Mouse (Mus musculus) fat pad, adult 2 months (tissue): ENCODE measurements around the gene Zfp595.
A peak's percentile ranks its signal among the peaks of the same experiment; 100 is the strongest.
"Not testable (repeated sequence)": the region's sequence is repeated elsewhere in the genome, so short reads cannot be mapped to it uniquely, and the experiment has no call there.

Experiments
- DNase-seq: peaks from one replicate; pipeline ENCODE4 v3.0.0-alpha.2; 2011; ENCODE audit warnings: low read depth, low spot score; ENCODE audit errors: extremely low read depth

Gene Zfp595

DNA sequence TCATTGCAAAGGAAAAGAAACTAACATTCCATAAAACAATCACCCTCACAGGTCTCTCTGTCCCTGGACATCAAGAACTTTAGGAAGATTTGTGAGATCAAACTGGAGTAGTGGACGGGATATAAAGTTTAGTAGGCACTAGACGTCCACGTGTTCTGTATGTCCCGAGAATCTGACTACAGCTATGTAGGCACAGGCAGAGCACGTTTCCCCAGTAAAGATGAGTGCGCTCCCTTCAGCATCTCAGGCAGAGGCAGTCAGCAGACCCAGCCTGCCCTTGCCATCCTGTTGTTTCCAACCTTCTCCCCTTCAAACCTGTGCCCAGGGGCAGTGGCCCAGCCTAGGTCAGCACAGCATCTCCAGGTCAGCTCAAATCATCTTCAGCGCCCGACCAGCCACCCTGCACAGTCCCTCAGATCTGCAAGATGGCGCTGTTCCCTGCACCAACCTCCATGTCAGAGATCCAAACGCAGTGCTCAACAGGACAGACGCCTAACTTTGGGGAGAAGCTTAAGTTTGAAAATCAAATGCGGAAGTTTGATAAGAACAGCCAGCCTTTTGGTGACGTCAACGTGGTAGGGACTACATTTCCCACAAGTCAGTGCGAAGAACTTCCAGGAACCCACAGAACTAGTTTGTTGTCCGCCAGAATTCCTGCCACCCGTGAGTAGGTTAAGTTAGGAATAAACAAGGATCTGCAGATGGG is at the start of gene Zfp595:
Zfp595 (minus strand) TSS at position 552 of the 706 bp plus-strand sequence.
- peak; percentile 45 for DNase-seq

DNA sequence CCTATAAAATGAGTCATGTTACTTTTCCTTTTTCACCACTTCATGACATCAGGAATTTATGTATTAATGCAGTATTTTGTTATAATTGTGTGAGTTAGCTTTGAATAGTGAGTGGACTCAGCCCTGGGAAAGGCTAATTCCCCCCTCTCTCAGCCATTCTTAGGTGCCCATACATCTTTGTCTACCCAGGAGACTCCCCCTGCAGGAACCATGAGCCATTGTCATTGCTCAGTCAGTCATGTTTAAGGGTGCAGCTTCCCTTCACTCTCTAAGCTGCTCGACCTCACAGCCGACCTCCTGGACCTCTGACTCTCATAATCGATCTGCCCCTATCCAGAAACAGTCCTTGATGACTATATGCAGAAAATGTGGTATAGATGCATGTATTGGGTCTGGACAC is 43.9 kb upstream of the Zfp595 start:
- not testable (repeated sequence) for DNase-seq

DNA sequence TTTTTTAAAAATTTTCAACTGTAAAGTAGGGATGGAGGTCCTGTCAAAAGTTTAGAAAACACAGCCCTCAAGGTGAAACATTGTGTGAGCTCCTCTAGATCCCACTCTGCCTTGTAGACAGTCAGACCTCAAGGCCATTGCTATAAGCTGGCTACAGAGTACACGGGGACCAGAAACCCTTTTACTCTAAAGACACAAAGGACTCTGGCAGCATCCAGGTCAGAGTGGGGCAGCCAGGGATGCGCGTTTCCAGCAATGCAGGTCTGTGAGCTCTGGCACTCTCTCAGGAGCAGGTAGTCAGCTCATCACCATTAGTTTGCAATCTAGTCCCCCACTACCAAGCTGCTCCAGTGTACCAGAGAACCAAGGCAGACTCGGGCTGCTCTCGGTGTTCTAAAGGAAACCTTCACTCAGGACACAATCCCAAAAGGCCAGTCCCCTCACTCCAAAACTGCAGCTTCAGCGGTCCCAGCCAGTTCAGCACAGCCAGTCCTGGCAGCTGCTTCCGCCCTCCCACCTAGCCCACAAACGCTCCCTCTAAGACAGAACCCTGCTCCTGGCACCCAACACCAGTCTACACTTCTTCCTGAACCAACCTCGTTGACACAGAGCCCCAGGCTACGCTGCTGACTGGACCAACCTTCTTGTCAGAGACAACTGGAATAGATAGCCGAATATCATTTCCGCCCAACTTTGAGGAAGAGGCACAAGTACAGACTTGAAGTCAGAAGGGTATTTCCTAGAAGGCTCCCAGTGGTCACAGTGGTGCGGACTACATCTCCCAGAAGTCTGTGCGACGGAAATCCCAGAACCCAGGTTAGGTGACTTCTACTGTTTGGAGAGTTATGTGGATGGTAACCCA is 42.9 kb upstream of the Zfp595 start, which contains the start of the genes Gm28041 and Zfp456:
Gm28041 (minus strand) TSS at position 684 of the 862 bp plus-strand sequence.
Zfp456 (minus strand) TSS at position 761 of the 862 bp plus-strand sequence.
- not testable (repeated sequence) for DNase-seq

DNA sequence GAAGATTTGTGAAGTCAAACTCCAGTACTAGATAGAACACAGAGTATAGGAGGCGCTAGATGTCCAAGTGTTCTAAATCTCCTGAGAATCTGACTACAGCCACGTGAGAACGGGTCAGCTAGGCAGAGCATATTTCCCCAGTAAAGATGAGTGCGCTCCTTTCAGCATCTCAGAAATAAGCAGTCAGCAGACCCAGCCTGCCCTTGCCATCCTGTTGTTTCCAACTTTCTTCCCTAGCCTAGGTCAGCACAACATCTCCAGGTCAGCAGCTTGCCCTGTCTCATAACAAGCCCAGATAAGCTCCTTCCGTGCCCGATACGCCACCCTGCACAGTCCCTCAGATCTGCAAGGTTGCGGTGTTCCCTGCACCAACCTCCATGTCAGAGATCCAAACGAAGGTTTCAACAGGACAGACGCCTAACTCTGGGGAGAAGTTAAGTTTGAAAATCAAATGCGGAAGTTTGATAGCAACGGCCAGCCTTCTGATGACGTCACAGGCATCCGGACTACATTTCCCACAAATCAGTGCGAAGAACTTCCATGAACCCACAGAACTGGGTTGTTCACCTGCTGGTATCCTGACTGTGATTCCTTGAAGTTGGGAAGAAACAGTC is 27.9 kb upstream of the Zfp595 start, which contains the start of the genes Gm28044 and Zfp953:
Gm28044 (minus strand) TSS at position 406 of the 614 bp plus-strand sequence.
Zfp953 (minus strand) TSS at position 475 of the 614 bp plus-strand sequence.
- peak; percentile 54 for DNase-seq

DNA sequence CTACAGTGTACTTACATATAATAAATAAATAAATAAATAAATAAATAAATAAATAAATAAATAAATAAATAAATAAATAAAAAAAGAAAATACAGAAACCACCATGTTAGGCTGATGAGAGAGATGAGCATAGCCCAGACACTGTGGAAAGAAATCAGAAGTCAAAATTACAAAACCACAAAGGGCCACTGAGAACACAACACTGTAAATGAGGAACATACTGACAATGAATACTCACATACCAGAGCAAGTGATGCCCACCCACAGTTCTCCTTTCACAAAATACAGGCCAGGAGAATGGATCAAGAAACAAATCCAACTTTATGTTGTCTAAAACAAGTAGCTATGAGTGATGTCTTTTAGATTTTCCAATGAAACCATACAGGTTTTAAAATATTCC is 19.5 kb upstream of the Zfp595 start:
- DNase-seq: no peak

DNA sequence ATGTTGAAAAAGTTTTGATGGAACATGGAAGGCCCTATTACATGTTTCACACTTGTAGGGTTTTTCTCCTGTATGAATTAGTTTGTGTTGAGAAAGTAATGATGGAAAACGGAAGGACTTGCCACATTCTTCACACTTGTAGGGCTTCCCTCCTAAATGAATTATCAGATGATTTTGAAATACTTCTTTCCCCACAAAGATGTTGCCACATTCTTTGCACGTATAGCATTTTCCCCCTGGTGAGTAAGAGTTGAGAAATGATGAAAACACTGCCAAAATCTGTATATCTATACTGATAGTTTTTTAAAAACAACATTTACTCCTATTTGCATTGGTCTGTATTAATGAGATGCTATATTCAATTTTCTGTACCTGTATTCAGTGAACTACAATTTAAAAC is 11.1 kb upstream of the Zfp595 start:
- DNase-seq: no peak

DNA sequence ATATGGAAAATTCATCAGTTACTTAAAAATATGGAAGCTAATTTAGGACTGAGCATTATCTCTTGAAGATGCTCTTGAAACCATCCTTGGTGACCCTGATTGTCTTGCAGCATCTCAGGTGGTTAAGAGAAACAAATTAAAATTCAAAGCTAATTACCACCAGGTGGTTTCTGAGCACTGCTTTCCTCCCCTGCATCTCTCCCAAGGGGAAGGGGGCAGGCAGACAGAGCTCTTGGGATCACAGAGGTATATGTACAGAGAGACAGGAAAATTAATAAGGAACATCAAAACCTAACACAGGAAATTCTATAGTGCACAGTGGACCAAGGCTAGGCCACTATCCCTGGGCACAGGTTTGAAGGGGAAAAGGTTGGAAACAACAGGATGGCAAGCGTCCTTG is 507 bp upstream of the Zfp595 start:
- DNase-seq: no peak

DNA sequence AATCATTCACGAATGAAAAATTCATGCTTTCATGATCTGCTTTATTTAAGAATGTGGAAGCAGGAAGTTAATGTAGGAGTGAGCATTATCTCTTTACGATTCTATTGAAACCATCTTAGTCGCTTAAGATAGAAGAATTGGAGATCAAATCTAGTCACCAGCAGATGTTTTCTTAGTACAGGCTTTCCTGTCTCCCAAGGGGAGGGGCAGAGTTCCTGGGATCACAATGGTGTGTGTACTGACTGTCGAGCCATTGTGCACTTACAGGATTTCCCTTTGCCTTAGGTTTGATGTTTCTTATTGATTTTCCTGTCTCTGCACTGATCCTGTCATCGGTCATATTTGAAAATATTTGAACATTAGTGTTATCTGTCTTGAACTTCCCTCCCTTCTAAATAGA is 25.7 kb downstream of the Zfp595 start:
- DNase-seq: no peak

DNA sequence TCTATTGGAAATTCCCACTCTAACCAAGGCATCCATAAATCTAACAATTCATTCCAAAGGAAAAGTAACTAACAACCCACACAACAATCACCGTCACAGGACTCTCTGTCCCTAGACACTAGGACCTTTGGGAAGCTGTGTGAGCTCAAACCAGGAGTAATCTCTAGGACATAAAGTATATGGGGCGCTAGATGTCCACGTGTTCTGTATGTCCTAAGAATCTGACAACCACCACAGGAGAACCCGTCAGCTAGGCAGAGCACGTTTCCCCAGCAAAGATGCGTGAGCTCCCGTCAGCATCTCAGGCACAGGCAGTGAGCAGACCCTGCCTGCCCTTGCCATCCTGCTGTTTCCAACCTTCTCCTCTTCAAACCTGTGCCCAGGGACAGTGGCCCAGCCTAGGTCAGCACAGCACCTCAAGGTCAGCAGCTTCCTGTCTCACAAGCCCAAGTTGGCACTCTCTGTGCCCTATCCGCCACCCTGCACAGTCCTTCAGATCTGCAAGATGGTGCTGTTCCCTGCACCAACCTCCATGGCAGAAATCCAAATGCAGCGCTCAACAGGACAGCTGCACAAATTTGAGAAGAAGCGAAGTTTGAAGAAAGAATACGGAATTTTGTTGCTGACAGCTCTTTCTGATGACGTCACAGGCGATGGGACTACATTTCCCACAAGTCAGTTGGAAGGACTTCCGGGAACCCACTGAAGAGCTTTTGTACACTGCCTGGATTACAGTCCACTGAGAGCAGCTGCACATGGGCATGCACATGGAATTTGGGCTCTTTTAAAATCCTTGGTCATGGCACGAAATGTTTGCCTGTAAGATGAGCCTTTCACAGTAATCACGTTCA is 26.3 kb downstream of the Zfp595 start, which contains the start of gene Zfp457:
Zfp457 (minus strand) TSS at position 664 of the 851 bp plus-strand sequence.
- DNase-seq: peak; percentile 36

DNA sequence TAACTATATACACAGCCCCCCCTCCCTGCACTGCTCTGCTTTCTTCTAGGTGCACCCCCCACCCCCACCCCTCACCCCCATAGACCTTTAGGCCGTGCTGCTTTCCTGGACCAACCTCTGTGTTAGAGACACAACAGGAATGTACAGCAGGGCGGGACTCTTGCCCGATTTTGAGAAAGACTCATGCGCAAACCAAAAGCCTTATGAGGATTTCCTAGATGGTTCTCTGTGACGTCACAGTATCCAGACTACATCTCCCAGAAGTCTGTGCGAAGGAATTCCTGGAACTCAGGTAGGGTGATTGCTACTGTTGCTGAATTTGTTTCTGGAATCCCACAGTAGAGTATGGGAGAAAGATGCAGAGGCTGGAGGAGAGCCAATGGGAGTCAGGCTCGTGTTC is 54.1 kb downstream of the Zfp595 start, which contains the start of gene Zfp458:
Zfp458 (minus strand) TSS at position 153 of the 400 bp plus-strand sequence.
- DNase-seq: peak; percentile 4

DNA sequence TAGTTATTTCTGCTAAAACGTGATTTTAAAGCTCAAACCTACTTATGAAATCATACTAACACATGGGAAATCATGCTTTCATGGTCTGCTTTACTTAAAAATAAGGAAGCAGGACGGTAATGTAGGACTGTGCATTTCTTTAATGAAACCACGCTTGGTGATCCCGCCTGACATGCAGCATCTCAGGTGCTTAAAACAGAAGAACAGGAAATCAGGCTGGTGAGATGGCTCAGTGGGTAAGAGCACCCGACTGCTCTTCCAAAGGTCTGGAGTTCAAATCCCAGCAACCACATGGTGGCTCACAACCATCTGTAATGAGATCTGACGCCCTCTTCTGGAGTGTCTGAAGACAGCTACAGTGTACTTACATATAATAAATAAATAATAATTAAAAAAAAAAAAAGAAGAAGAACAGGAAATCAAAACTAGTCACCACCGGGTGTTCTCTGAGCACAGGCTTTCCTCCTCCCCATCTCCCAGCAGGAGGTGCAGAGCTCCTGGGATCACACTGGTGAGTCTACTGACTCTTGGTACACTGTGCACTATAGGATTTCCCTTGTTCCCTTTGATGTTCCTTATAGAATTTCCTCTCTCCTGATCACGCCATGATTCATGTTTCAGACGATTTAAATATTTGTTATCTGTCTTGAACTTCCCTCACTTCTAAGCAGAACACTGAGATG is 62.8 kb downstream of the Zfp595 start:
- not testable (repeated sequence) for DNase-seq

DNA sequence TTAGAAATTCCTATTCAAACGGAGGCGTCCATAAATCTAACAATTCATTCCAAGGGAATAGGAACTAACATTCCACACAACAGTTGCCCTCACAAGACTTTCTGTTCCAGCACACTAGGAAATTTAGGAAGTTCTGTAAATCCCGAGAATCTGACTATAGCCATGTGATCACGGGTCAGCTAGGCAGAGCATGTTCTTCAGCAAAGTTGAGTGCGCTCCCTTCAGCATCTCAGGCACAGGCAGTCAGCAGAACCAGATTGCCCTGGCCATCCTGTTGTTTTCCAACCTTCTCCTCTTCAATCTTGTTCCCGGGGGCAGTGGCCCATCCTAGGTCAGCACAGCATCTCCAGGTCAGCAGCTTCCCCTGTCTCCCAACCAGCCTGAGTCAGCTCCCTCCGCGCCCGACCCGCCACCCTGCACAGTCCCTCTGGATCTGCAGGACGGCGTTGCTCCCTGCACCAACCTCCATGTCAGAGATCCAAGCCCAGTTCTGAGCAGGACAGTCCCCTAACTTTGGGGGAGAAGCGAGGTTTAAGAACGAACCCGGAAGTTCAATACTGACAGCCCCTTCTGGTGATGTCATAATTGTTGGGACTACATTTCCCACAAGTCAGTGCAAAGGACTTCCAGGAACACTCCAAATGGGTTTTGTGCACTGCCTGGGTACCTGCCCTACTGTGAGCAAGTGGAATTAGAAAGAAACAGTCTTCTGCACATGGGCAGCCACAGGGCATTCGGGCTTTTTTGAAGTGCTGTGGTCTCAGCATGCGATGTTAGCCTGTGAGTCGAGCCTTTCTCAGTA is 63.6 kb downstream of the Zfp595 start:
- peak; percentile 30 for DNase-seq
